Mouse (Mus musculus): Measurements from ENCODE around the gene Adam11.
A peak's percentile ranks its signal among the peaks of the same experiment; 100 is the strongest.
"Not testable (repeated sequence)": the region's sequence is repeated elsewhere in the genome, so short reads cannot be mapped to it uniquely, and the experiment has no call there.

Gene Adam11

GRCm38 (mm10) chr11:102761309-102762210, at the start of gene Adam11:
Adam11 (plus strand) TSS chr11:102761439.
- peak; percentile 48 to 54 for DNase-seq

GRCm38 (mm10) chr11:102712411-102712810, 48.8 kb upstream of the Adam11 start:
- no peak for DNase-seq

GRCm38 (mm10) chr11:102714578-102714977, 46.7 kb upstream of the Adam11 start:
- DNase-seq: not testable (repeated sequence)

GRCm38 (mm10) chr11:102716135-102716534, 45.1 kb upstream of the Adam11 start:
- no peak for DNase-seq

- peak in 1 of 2 experiments; percentile 38 for DNase-seq
Observed at GRCm38 (mm10) chr11:102725574-102725973, 35.7 kb upstream of the Adam11 start.

- peak; percentile 13 to 64 for DNase-seq
Observed at GRCm38 (mm10) chr11:102728614-102729013, 32.6 kb upstream of the Adam11 start.

GRCm38 (mm10) chr11:102729835-102730234, 31.4 kb upstream of the Adam11 start:
- DNase-seq: no peak

GRCm38 (mm10) chr11:102731366-102731765, 29.9 kb upstream of the Adam11 start:
- DNase-seq: peak; percentile 53 to 54

GRCm38 (mm10) chr11:102733146-102733545, 28.1 kb upstream of the Adam11 start:
- DNase-seq: no peak

GRCm38 (mm10) chr11:102734961-102735360, 26.3 kb upstream of the Adam11 start:
- no peak for DNase-seq

- DNase-seq: no peak
Observed at GRCm38 (mm10) chr11:102738046-102738445, 23.2 kb upstream of the Adam11 start.

- DNase-seq: peak; percentile 80 to 87
Observed at GRCm38 (mm10) chr11:102739278-102739966, 21.8 kb upstream of the Adam11 start.

GRCm38 (mm10) chr11:102740634-102741033, 20.6 kb upstream of the Adam11 start:
- no peak for DNase-seq

- peak; percentile 85 to 89 for DNase-seq
Observed at GRCm38 (mm10) chr11:102741129-102741950, 19.9 kb upstream of the Adam11 start.

- no peak for DNase-seq
Observed at GRCm38 (mm10) chr11:102742066-102742465, 19.2 kb upstream of the Adam11 start.

- no peak for DNase-seq
Observed at GRCm38 (mm10) chr11:102742843-102743242, 18.4 kb upstream of the Adam11 start.

- no peak for DNase-seq
Observed at GRCm38 (mm10) chr11:102744746-102745145, 16.5 kb upstream of the Adam11 start.

GRCm38 (mm10) chr11:102747866-102748265, 13.4 kb upstream of the Adam11 start:
- DNase-seq: no peak

GRCm38 (mm10) chr11:102748381-102748780, 12.9 kb upstream of the Adam11 start:
- DNase-seq: peak; percentile 80 to 82

- DNase-seq: no peak
Observed at GRCm38 (mm10) chr11:102749712-102750111, 11.5 kb upstream of the Adam11 start.

GRCm38 (mm10) chr11:102752896-102753590, 8.2 kb upstream of the Adam11 start:
- no peak for DNase-seq
